Mouse (Mus musculus): ENCODE data around the gene Medag. TPM values are rescaled to one million over a fixed set of nuclear protein-coding genes. Genes with fewer than 3 reads are reported as not detected.

Gene Medag
- total RNA-seq, 2 experiments from 2014 or later, result 14.1 to 16.1 TPM

GRCm38 (mm10) chr5:149380388-149380916 is 31.1 kb upstream of the Medag start:
- intact Hi-C loops (cut with DNase I), result no loop called here
- peak in 1 of 2 experiments; percentile 40 for DNase-seq

- intact Hi-C loops (cut with DNase I), result no loop called here
- no peak for DNase-seq
Observed at GRCm38 (mm10) chr5:149381948-149382347, 29.6 kb upstream of the Medag start.

- intact Hi-C loops (cut with DNase I), result no loop called here
- peak in 1 of 2 experiments; percentile 28 for DNase-seq
Observed at GRCm38 (mm10) chr5:149382601-149383000, 28.9 kb upstream of the Medag start.

- intact Hi-C loops (cut with DNase I), result no loop called here
- DNase-seq, result no peak
Observed at GRCm38 (mm10) chr5:149385228-149385961, 26.2 kb upstream of the Medag start.

GRCm38 (mm10) chr5:149386294-149386850 is 25.2 kb upstream of the Medag start:
- DNase-seq, result no peak
- intact Hi-C loops (cut with DNase I), result no loop called here

- DNase-seq, result no peak
- intact Hi-C loops (cut with DNase I), result no loop called here
Observed at GRCm38 (mm10) chr5:149388947-149389346, 22.6 kb upstream of the Medag start.

- intact Hi-C loops (cut with DNase I), result loop anchor here (5.0 kb wide), 1 partner anchor 133 kb away; no protein-coding TSS in a partner anchor
- peak; percentile 50 to 64 for DNase-seq
Observed at GRCm38 (mm10) chr5:149389548-149390211, 21.9 kb upstream of the Medag start.

- intact Hi-C loops (cut with DNase I), result loop anchor here (5.0 kb wide), 1 partner anchor 131 kb away; no protein-coding TSS in a partner anchor
- DNase-seq, result no peak
Observed at GRCm38 (mm10) chr5:149391574-149392375, 19.8 kb upstream of the Medag start.

GRCm38 (mm10) chr5:149392420-149392988 is 19.0 kb upstream of the Medag start:
- intact Hi-C loops (cut with DNase I), result loop anchor here (5.0 kb wide), 1 partner anchor 130 kb away; no protein-coding TSS in a partner anchor
- no peak for DNase-seq

- no peak for DNase-seq
- intact Hi-C loops (cut with DNase I), result no loop called here
Observed at GRCm38 (mm10) chr5:149401446-149401975, 10.0 kb upstream of the Medag start.

- DNase-seq, result no peak
- intact Hi-C loops (cut with DNase I), result no loop called here
Observed at GRCm38 (mm10) chr5:149402029-149402428, 9.5 kb upstream of the Medag start.

- peak; percentile 59 to 63 for DNase-seq
- intact Hi-C loops (cut with DNase I), result no loop called here
Observed at GRCm38 (mm10) chr5:149403386-149403785, 8.2 kb upstream of the Medag start.

GRCm38 (mm10) chr5:149404710-149405109 is 6.8 kb upstream of the Medag start:
- DNase-seq, result no peak
- intact Hi-C loops (cut with DNase I), result no loop called here

- no peak for DNase-seq
- intact Hi-C loops (cut with DNase I), result no loop called here
Observed at GRCm38 (mm10) chr5:149406791-149407276, 4.7 kb upstream of the Medag start.

- intact Hi-C loops (cut with DNase I), result no loop called here
- DNase-seq, result no peak
Observed at GRCm38 (mm10) chr5:149409502-149409901, 2.0 kb upstream of the Medag start.

- intact Hi-C loops (cut with DNase I), result no loop called here
- no peak for DNase-seq
Observed at GRCm38 (mm10) chr5:149412194-149412575, 636 bp downstream of the Medag start.

GRCm38 (mm10) chr5:149412671-149413070 is 1.1 kb downstream of the Medag start:
- intact Hi-C loops (cut with DNase I), result no loop called here
- DNase-seq, result no peak

GRCm38 (mm10) chr5:149414369-149415167 is 3.0 kb downstream of the Medag start:
- intact Hi-C loops (cut with DNase I), result no loop called here
- no peak for DNase-seq

- intact Hi-C loops (cut with DNase I), result no loop called here
- peak in 1 of 2 experiments; percentile 24 for DNase-seq
Observed at GRCm38 (mm10) chr5:149417381-149417780, 5.8 kb downstream of the Medag start.
